Mouse (Mus musculus): ENCODE results near the gene Krt78. TPM values are rescaled to one million over a fixed set of nuclear protein-coding genes. Genes with fewer than 3 reads are reported as not detected.

Gene Krt78
- polyA plus RNA-seq, 1 experiment from 2014 or later, result 23.6 TPM

DNA sequence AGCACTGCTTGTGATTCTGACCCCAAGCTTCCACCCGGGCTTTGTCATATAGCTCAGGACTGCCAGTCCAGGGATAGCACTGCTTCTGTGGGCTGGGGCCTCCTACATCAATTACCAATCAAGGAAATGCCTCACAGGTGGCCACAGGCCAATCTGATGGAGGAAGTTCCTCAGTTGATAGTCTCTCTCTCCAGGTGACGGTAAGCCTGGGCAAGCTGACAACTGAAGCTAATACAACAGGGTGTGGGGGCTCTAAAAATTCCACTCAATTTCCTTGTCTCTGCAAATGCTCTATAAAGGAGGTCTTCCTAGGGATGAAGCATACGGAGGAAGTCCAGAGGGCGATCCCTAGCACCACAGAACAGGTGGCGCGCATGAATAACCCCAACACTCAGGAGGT, 36.9 kb upstream of the Krt78 start:
- 81% methylated on average over 6 of the region's 6 CpGs for WGBS
- no peaks in the 10 kb centered on the region for H3K27me3 ChIP-seq (ENCODE audit: control insufficient read depth, insufficient read depth, low read length)
- H3K27ac ChIP-seq (ENCODE audit: low read length), result no peak overlapping the region
- no peak overlapping the region for H3K4me3 ChIP-seq (replicated peaks; ENCODE audit: low read length)
- H3K36me3 ChIP-seq (ENCODE audit: control insufficient read depth, insufficient read depth, low read length), result no peaks in the 10 kb centered on the region
- no peak overlapping the region for H3K9ac ChIP-seq (ENCODE audit: low read length)
- ATAC-seq (ENCODE audit: insufficient read depth, low FRiP score), result no peak
- no peaks in the 10 kb centered on the region for H3K9me3 ChIP-seq (replicated peaks; ENCODE audit: control insufficient read depth, low read length)
- 0 out of 2 replicates have a peak, but pooled peaks cover 4% of the 10 kb centered on the region for H3K4me1 ChIP-seq (ENCODE audit: control insufficient read depth, insufficient read depth, low read length)
- no peak overlapping the region for H3K4me2 ChIP-seq (ENCODE audit: low read depth, low read length)

- no peak overlapping the region for H3K9ac ChIP-seq (ENCODE audit: low read length)
- WGBS, result 66% methylated on average over 8 of the region's 8 CpGs
- peaks cover 10% of the 10 kb centered on the region; the same call in 1 of the 2 replicates for H3K4me1 ChIP-seq (ENCODE audit: control insufficient read depth, insufficient read depth, low read length)
- ATAC-seq (ENCODE audit: insufficient read depth, low FRiP score), result no peak
- H3K9me3 ChIP-seq (replicated peaks; ENCODE audit: control insufficient read depth, low read length), result no peaks in the 10 kb centered on the region
- H3K4me3 ChIP-seq (replicated peaks; ENCODE audit: low read length), result no peak overlapping the region
- H3K4me2 ChIP-seq (ENCODE audit: low read depth, low read length), result no peak overlapping the region
- no peaks in the 10 kb centered on the region for H3K36me3 ChIP-seq (ENCODE audit: control insufficient read depth, insufficient read depth, low read length)
- no peak overlapping the region for H3K27ac ChIP-seq (ENCODE audit: low read length)
- no peaks in the 10 kb centered on the region for H3K27me3 ChIP-seq (ENCODE audit: control insufficient read depth, insufficient read depth, low read length)
Measured at GRCm38 (mm10) chr15:101988714-101989113, 34.6 kb upstream of the Krt78 start.

- H3K4me2 ChIP-seq (ENCODE audit: low read depth, low read length), result no peak overlapping the region
- H3K4me1 ChIP-seq (ENCODE audit: control insufficient read depth, insufficient read depth, low read length), result peaks cover 13% of the 10 kb centered on the region; the same call in 1 of the 2 replicates
- WGBS, result under 1% methylated on average over 10 of the region's 10 CpGs
- no peaks in the 10 kb centered on the region for H3K36me3 ChIP-seq (ENCODE audit: control insufficient read depth, insufficient read depth, low read length)
- no peaks in the 10 kb centered on the region for H3K27me3 ChIP-seq (ENCODE audit: control insufficient read depth, insufficient read depth, low read length)
- H3K27ac ChIP-seq (ENCODE audit: low read length), result no peak overlapping the region
- H3K9me3 ChIP-seq (replicated peaks; ENCODE audit: control insufficient read depth, low read length), result no peaks in the 10 kb centered on the region
- H3K9ac ChIP-seq (ENCODE audit: low read length), result no peak overlapping the region
- no peak overlapping the region for H3K4me3 ChIP-seq (replicated peaks; ENCODE audit: low read length)
- no peak; the same call in 1 of the 2 replicates for ATAC-seq (ENCODE audit: insufficient read depth, low FRiP score)
Measured at GRCm38 (mm10) chr15:101988119-101988518, 34.0 kb upstream of the Krt78 start.

GRCm38 (mm10) chr15:101984746-101985145, 30.7 kb upstream of the Krt78 start:
- Histone ChIP-seq H3K4me1 (ENCODE audit: control insufficient read depth, insufficient read depth, low read length) (peaks cover 20% of the 10 kb centered on the region; the same call in 1 of the 2 replicates), H3K9ac (ENCODE audit: low read length) (peak overlapping the region; percentile 55; the same call in 1 of the 2 replicates), H3K36me3 (ENCODE audit: control insufficient read depth, insufficient read depth, low read length) (no peaks in the 10 kb centered on the region), H3K4me3 (replicated peaks; ENCODE audit: low read length) (no peak overlapping the region), H3K27ac (ENCODE audit: low read length) (no peak overlapping the region), H3K27me3 (ENCODE audit: control insufficient read depth, insufficient read depth, low read length) (no peaks in the 10 kb centered on the region), H3K4me2 (ENCODE audit: low read depth, low read length) (peak overlapping the region; percentile 44; the same call in 1 of the 2 replicates), H3K9me3 (replicated peaks; ENCODE audit: control insufficient read depth, low read length) (no peaks in the 10 kb centered on the region)
- WGBS, result 7% methylated on average over 6 of the region's 6 CpGs
- ATAC-seq (ENCODE audit: insufficient read depth, low FRiP score), result no peak

- Histone ChIP-seq H3K9me3 (replicated peaks; ENCODE audit: control insufficient read depth, low read length) (no peaks in the 10 kb centered on the region), H3K27me3 (ENCODE audit: control insufficient read depth, insufficient read depth, low read length) (no peaks in the 10 kb centered on the region), H3K4me1 (ENCODE audit: control insufficient read depth, insufficient read depth, low read length) (peaks cover 20% of the 10 kb centered on the region; the same call in 1 of the 2 replicates), H3K4me3 (replicated peaks; ENCODE audit: low read length) (peak overlapping the region; percentile 7), H3K36me3 (ENCODE audit: control insufficient read depth, insufficient read depth, low read length) (no peaks in the 10 kb centered on the region), H3K9ac (ENCODE audit: low read length) (peak overlapping the region; percentile 55), H3K27ac (ENCODE audit: low read length) (peak overlapping the region; percentile 64), H3K4me2 (ENCODE audit: low read depth, low read length) (peak overlapping the region; percentile 44)
- 4% methylated on average over 15 of the region's 15 CpGs for WGBS
- peak; percentile 91 for ATAC-seq (ENCODE audit: insufficient read depth, low FRiP score)
Measured at GRCm38 (mm10) chr15:101983949-101984601, 30.0 kb upstream of the Krt78 start.

DNA sequence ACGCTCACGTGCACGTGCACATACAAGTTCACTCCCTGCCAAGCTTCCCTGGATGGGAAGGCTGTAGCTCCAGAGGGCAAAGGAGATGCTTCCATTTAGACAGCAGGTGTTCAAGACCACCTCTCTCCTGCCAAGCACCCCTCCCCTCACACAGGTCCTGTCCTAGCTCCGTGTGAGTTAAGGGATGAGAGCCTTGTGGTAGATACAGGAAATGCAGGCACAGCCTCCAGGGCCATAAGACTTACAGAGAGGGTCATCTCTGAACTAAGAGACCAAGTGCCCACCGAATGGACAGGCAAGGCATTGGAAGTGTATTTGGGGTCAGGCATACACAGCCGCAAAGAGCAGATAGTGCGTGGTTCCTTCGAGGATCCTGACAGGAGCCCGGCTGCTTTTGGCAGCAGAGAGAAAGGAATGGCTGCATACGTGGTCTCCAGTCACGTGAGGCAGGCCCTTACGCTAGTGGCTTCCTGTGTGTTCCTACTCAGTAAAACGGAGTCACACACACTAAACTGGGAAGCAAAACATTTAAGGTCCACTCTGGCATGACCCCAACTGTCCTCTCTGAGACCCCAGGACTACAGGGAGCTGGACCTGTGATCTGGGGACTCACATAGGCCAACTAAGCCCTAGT, 29.3 kb upstream of the Krt78 start:
- peaks cover 23% of the 10 kb centered on the region; the same call in 1 of the 2 replicates for H3K4me1 ChIP-seq (ENCODE audit: control insufficient read depth, insufficient read depth, low read length)
- peak overlapping the region; percentile 64 for H3K27ac ChIP-seq (ENCODE audit: low read length)
- WGBS, result 77% methylated on average over 13 of the region's 13 CpGs
- H3K9ac ChIP-seq (ENCODE audit: low read length), result peak overlapping the region; percentile 23
- H3K9me3 ChIP-seq (replicated peaks; ENCODE audit: control insufficient read depth, low read length), result no peaks in the 10 kb centered on the region
- peak overlapping the region; percentile 44 for H3K4me2 ChIP-seq (ENCODE audit: low read depth, low read length)
- no peak for ATAC-seq (ENCODE audit: insufficient read depth, low FRiP score)
- H3K36me3 ChIP-seq (ENCODE audit: control insufficient read depth, insufficient read depth, low read length), result no peaks in the 10 kb centered on the region
- H3K4me3 ChIP-seq (replicated peaks; ENCODE audit: low read length), result peak overlapping the region; percentile 7; the same call in 1 of the 2 replicates
- no peaks in the 10 kb centered on the region for H3K27me3 ChIP-seq (ENCODE audit: control insufficient read depth, insufficient read depth, low read length)

- no peaks in the 10 kb centered on the region for H3K27me3 ChIP-seq (ENCODE audit: control insufficient read depth, insufficient read depth, low read length)
- H3K4me2 ChIP-seq (ENCODE audit: low read depth, low read length), result no peak overlapping the region
- no peak overlapping the region for H3K4me3 ChIP-seq (replicated peaks; ENCODE audit: low read length)
- peak overlapping the region; percentile 91 for H3K27ac ChIP-seq (ENCODE audit: low read length)
- ATAC-seq (ENCODE audit: insufficient read depth, low FRiP score), result peak; percentile 51; the same call in 1 of the 2 replicates
- 47% methylated on average over 6 of the region's 6 CpGs for WGBS
- no peaks in the 10 kb centered on the region for H3K36me3 ChIP-seq (ENCODE audit: control insufficient read depth, insufficient read depth, low read length)
- H3K4me1 ChIP-seq (ENCODE audit: control insufficient read depth, insufficient read depth, low read length), result peaks cover 40% of the 10 kb centered on the region
- H3K9ac ChIP-seq (ENCODE audit: low read length), result peak overlapping the region; percentile 13; the same call in 1 of the 2 replicates
- H3K9me3 ChIP-seq (replicated peaks; ENCODE audit: control insufficient read depth, low read length), result no peaks in the 10 kb centered on the region
Measured at GRCm38 (mm10) chr15:101980849-101981248, 26.8 kb upstream of the Krt78 start.

GRCm38 (mm10) chr15:101977043-101977726, 23.1 kb upstream of the Krt78 start:
- no peaks in the 10 kb centered on the region for H3K36me3 ChIP-seq (ENCODE audit: control insufficient read depth, insufficient read depth, low read length)
- 2% methylated on average over 39 of the region's 39 CpGs for WGBS
- H3K27me3 ChIP-seq (ENCODE audit: control insufficient read depth, insufficient read depth, low read length), result no peaks in the 10 kb centered on the region
- peak overlapping the region; percentile 24 for H3K4me3 ChIP-seq (replicated peaks; ENCODE audit: low read length)
- peak; percentile 90 for ATAC-seq (ENCODE audit: insufficient read depth, low FRiP score)
- H3K9me3 ChIP-seq (replicated peaks; ENCODE audit: control insufficient read depth, low read length), result no peaks in the 10 kb centered on the region
- H3K27ac ChIP-seq (ENCODE audit: low read length), result peak overlapping the region; percentile 94
- peaks cover 44% of the 10 kb centered on the region for H3K4me1 ChIP-seq (ENCODE audit: control insufficient read depth, insufficient read depth, low read length)
- H3K9ac ChIP-seq (ENCODE audit: low read length), result peak overlapping the region; percentile 70
- H3K4me2 ChIP-seq (ENCODE audit: low read depth, low read length), result peak overlapping the region; percentile 50

GRCm38 (mm10) chr15:101976641-101977040, 22.6 kb upstream of the Krt78 start:
- no peak overlapping the region; the same call in 1 of the 2 replicates for H3K4me3 ChIP-seq (replicated peaks; ENCODE audit: low read length)
- 50% methylated on average over 3 of the region's 3 CpGs for WGBS

More at GRCm38 (mm10) chr15:101976641-101977040, 22.6 kb upstream of the Krt78 start:
- Histone ChIP-seq H3K36me3 (ENCODE audit: control insufficient read depth, insufficient read depth, low read length) (no peaks in the 10 kb centered on the region), H3K4me1 (ENCODE audit: control insufficient read depth, insufficient read depth, low read length) (peaks cover 44% of the 10 kb centered on the region), H3K4me2 (ENCODE audit: low read depth, low read length) (peak overlapping the region; percentile 50; the same call in 1 of the 2 replicates), H3K27me3 (ENCODE audit: control insufficient read depth, insufficient read depth, low read length) (no peaks in the 10 kb centered on the region), H3K9me3 (replicated peaks; ENCODE audit: control insufficient read depth, low read length) (no peaks in the 10 kb centered on the region), H3K9ac (ENCODE audit: low read length) (peak overlapping the region; percentile 70), H3K27ac (ENCODE audit: low read length) (peak overlapping the region; percentile 94)
- no peak for ATAC-seq (ENCODE audit: insufficient read depth, low FRiP score)
